Mouse (Mus musculus) cerebellum, adult 2 months (tissue): ENCODE data around the gene Cyp4a10.
"Not testable (repeated sequence)": the region's sequence is repeated elsewhere in the genome, so short reads cannot be mapped to it uniquely, and the experiment has no call there.

Source experiments
- CTCF ChIP-seq: fragments of 200-500 bp; IDR thresholded peaks from 2 replicates; pipeline ENCODE4 v1.5.1; 2011; ENCODE audit warnings: low read depth, mild to moderate bottlenecking, control low read depth, low read length, moderate library complexity, borderline replicate concordance; ENCODE audit not compliant: insufficient read depth
- POLR2A ChIP-seq: fragments of 200-500 bp; IDR thresholded peaks from 2 replicates; pipeline ENCODE4 v1.6.1; 2011; ENCODE audit warnings: low read length, control low read depth, borderline replicate concordance; ENCODE audit not compliant: insufficient read depth

DNA sequence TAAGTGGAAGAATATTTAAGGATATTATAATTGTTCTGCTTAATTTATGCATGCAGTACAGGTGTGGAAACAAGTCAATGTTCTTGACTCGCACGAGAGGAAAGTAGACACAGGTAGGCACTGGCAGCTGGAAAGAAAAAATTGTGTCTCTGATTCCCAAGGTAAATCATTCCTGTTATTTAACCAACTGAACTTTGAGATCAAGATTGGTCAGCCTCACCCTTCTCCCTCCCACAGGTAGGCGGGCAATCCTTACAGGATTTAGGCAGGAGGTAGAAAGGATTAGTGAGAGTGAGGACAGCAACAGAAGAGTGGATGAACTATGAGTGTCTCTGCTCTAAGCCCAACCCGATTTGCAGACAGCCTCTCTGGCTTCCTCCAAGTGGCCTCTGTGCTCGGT lies at the start of gene Cyp4a10:
- not testable (repeated sequence) for TF ChIP-seq CTCF, POLR2A
